Mouse (Mus musculus) Muller cell, postnatal 12 days (primary cell): ENCODE measurements around the gene Reps1.

Experiments
- DNase-seq: peaks from one replicate; pipeline ENCODE4 v3.0.0-alpha.2; 2015; ENCODE audit errors: inconsistent ontology term

Reps1 gene

DNA sequence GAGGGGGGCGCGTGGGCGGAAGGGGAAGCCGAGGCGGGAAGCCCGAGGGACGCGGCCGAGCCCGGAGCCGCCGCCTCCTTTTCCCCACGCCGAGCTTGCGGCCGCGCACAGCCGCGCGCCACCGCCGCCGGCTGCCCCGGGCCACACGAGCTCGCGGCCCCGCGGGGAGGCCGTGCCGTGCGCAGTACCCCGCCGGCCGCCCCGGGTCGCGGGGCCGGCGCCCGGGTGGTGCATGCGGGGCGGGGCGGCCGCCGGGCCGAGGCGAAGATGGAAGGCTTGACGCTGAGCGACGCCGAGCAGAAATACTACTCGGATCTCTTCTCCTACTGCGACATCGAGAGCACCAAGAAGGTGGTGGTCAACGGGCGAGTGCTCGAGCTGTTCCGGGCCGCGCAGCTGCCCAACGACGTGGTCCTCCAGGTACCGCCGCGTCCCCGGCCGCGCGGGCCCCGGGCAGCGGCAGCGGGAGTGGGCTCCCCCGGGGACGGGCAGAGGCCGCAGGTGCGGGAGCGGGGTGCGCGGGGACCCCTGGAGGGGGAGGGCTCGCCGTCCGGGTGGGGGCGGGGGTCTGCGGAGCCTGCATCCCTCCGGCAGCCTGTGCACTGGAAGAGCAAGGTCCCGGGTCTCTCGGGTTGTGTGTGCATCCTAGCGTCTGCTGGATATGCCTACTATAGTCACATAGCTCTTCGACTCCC, at the start of gene Reps1:
TSS of gene Reps1 (plus strand) at position 166 of the 695 bp plus-strand sequence.
- DNase-seq: no peak

GRCm38 (mm10) chr10:18006756-18007155, 48.9 kb upstream of the Reps1 start:
- peak; percentile 6 for DNase-seq

GRCm38 (mm10) chr10:18007243-18007642, 48.4 kb upstream of the Reps1 start:
- DNase-seq: no peak

DNA sequence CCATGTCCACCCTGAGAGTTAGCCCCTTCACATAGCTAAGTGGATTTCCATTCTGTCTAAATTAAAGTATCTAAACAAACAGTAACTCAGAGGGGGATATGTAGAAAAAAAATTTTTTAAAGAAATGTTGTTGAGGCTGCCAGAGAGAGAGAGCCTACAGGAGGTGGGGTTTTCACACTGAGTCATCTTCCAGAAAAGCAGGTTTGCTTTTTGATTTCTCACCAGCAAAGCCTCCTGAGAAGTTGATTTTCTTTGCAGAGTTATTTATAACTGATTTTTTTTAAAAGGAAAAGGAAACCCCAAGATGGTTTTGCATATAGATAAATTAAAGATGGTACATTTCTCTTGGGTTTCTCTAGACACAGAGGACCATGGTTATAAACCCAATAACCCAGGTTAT, 47.5 kb upstream of the Reps1 start:
- no peak for DNase-seq

DNA sequence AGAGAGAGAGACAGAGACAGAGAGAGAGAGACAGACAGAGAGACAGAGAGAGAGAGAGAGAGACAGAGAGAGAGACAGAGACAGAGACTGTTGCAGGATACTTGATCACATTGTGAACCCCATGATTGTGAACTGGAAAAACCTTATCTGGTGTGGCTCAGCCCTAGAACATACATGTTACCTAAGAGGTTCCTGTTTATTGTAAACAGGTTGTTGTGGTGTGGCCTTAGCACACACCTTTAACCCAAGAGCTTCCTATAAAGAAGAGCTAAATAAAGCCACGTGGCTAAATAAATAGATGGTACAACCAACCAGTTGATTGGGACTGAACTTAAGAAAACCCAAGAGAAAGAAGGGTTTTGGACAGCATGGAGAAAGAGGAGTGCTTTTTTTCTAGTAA, 45.9 kb upstream of the Reps1 start:
- no peak for DNase-seq

DNA sequence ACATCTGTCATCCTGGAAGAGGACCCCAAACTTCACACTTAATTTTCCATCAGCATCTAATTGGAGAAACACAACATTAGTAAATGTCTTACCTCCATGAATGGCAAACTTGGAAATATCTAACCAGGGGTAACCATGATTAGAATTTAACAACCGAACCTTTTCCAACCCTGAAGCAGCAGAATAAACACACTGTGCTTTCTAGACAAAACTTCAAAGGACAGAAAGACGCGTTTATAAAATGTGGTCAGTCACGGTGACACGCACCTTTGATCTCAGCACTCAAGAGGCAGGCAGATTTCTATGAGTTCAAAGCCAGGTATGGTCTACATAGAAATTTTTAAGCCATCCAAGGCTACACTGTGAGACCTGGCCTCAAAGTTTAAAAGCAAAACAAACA, 43.9 kb upstream of the Reps1 start:
- DNase-seq: no peak

DNA sequence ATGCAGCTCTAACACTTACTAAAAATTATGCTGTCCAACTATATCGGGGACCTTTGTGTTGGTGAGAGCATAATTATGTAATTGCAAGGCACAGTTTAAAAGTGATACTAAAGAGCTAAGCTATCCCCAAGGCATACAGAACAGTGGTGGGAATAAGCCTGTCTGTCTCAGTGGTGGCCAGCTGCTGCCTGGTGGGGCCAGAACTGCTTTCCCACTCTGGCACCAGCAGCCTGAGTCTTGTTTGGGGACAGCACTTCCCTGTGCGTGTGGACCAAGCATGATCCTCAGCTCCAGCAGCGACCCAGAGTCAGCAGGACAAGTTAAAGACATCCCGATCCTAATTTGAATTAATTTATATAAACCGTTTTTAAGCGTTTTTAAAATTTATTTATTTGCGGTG, 35.2 kb upstream of the Reps1 start:
- no peak for DNase-seq

- no peak for DNase-seq
Observed at GRCm38 (mm10) chr10:18020846-18021245, 34.8 kb upstream of the Reps1 start.

DNA sequence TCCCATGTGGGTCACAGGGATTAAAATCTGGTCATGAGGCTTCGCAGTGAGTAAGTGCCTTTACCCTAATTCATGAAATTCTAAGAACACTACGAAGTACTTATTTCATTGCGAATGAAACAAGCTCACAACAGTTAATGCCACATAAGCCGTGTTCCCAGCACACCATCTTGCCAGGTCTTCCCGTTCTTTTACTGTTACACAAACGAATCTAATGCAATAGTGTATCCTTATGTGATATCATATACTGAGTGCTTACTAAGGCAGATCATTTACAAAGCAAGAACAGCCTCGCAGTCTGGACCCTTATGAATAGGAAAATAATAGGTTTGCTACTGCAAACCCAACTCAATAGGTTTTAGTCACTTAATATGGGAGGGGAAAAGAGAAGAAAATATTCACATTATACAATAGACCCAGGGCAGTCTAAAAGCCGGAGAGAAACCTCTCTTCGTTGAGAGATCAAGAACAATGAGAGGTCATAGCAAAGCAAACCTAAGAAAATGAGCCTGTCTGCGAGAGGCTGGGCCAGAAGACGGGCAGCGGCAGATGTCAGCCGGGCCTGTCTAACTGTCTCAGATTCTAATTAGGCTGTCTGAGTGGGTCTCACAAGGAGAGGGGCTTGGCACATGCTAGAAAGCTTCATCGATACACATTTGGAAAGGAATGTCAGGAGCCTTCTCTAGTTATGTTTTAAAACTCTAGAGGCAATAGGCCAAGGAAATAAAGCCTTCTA, 33.9 kb upstream of the Reps1 start:
- peak; percentile 2 for DNase-seq

GRCm38 (mm10) chr10:18022312-18022711, 33.3 kb upstream of the Reps1 start:
- peak; percentile 57 for DNase-seq

GRCm38 (mm10) chr10:18022741-18023347, 32.8 kb upstream of the Reps1 start, which contains the start of gene Abracl:
Gene Abracl, minus strand, starts transcription at chr10:18023288.
- DNase-seq: peak; percentile 80

DNA sequence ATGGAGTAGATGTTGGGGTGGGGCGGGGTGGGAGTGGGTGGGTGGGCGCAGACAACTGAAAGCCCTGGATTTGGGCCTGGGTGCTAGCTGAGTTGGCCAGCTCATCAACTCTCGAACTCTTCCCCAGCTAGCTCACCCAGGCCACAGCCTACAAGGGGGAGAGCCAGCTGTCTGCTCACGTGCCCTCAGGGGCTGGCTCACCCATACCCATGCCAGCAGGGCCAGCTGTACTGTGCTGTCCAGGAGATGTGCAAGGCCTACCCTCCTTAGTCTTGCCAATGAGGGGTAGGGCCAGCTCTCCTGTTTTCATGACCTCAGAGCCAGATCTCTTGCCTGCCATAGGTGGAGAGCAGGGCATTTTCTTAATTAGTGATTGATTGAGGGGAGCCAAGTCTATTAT, 21.3 kb upstream of the Reps1 start:
- DNase-seq: no peak

- no peak for DNase-seq
Observed at GRCm38 (mm10) chr10:18036849-18037248, 18.8 kb upstream of the Reps1 start.

GRCm38 (mm10) chr10:18046380-18046779, 9.3 kb upstream of the Reps1 start:
- DNase-seq: no peak

- DNase-seq: no peak
Observed at GRCm38 (mm10) chr10:18047380-18048146, 8.1 kb upstream of the Reps1 start.

DNA sequence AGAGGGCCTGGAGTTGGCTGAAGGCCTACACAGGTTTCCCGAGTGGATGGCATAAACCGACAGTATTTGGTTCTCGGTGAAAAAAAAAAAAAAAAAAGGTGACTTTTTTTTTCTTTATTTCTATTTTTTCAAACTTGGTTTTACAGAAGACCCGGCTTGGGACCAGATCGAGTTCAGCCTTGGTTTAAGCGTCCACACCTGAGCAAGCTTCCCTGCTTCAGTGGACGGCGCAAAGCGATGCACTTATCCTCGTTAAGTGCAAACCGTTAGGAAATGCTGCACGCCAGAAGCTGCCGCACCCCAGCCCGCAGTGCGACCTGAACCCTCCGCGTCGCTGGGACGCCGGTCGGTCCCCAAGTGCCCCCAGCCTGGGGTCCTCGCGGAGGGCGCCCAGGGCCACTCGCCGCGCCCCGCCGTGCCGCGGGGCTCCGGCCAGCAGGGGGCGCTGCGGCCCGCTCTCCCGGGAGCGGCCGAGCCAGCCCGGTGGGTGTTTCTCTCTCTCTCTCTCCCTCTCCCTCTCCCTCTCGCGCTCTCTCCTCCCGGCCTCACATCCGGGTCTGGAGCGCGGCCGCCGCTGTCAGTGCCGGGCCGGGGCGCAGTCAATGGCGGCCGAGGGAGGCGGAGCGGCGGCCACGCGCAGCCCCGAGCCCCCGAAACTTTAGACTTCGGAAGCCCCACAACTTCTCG, 509 bp upstream of the Reps1 start:
- DNase-seq: peak; percentile 92

DNA sequence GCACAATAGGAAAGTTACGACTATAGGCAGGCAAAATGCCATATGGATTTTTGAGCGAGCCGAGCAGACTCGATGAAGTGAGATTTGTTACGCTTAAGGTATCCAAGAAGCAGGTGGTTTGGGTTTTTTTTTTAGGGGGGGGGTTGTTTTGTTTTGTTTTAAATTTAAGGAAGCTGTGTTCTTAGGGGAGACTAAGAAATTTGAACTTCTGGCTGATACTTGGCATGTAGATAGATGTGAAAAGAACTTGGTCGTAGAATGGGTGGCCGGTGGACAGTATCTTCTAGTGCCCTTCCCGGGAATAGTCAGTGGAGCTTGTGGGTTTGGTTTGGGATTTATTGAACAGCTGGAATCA, 707 bp downstream of the Reps1 start:
- DNase-seq: no peak

GRCm38 (mm10) chr10:18058681-18059338, 3.1 kb downstream of the Reps1 start:
- no peak for DNase-seq

DNA sequence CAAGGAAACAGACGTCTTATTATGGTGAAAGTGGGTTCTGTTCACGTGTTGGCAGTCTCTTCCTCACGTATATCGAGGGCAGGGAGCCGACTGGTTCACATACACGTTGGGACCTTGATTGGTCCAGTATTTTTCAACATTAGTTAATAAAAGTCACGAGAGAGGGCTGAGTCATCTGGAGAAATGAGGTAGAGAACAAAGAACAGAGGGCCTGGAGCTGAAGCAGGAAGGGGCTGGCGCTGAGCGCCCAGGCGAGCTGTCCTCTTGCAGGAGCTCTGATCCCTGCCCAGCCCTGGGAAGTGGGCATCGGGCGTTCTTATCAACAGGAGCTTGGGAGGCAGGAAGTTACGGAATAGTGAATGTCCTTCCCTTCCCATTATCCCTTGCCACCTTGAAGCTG, 4.1 kb downstream of the Reps1 start:
- DNase-seq: no peak

DNA sequence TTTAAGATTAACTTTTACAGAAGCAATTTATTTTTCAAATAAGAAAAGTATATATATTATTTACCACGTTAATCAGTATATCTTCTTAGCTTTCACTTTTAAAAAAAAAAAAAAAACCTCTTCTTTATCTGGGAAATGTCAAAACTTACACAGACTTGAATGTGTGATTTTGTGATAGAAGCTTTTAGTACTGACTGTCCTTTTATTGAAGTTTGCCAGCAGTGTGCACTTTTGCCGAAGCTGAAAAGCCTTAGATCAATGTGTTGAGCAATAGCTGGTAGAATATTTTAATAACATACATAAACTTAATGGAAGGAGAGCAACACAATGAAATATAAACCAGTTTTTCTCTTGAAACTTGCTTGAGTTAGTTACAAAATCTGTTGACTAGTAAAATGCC, 5.1 kb downstream of the Reps1 start:
- DNase-seq: no peak

DNA sequence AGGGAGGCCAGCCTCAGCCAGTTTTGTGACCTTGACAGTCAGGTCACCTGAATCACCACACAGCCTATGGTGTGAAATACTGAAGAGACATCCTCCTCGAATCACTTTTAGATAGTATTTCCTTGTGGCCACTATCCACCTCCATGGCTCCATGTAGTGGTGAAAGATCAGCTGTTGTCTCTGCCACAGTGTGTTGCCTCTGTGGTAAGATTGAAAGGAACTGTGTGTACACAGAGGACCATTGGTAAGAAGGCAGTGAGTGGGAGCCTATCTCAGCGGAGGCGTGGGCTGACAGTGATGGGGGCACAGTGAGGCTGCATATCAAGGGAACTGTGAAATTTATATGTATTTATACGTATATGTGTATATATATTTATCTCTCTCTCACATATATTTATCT, 5.9 kb downstream of the Reps1 start:
- DNase-seq: no peak
